In the genomic region with DNA sequence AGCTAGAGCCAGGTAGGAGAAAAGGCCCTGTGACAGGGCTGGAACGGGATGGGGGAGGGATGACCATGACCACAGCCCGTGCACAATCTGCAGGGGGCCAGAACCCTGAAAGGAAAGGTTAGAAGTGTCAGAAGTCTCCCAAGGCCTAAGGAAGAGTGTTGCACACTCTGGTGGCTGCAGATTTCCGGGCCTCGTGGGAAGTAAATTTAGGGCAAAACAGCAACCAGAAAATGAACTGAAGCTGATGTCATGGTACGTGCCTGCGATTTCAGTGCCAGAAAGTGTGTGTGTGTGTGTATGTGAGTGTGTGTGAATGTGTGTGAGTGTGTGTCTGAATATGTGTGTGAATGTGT, we compare ENCODE assay signal across 17 mouse cellular contexts.
DNase-seq lines count a peak whose midpoint lies in the region; ATAC-seq lines count a peak whose summit lies in the region.
"Had no signal": no experiment of that assay in that cellular context is flagged by ENCODE, and none has a peak within 500 bp of the region (broad histone marks: within the 10 kb centered on the region; RNA-seq: fewer than 3 reads in every experiment).

No protein-coding gene starts in this region.

- intact Hi-C loops in heart, postnatal 14 days (cut with DNase I) = no loop called here

- H3K4me1 ChIP-seq in heart, embryonic 10.5 days = peaks cover 64% of the 10 kb centered on the region
- peaks cover 88% of the 10 kb centered on the region for H3K4me1 ChIP-seq in midbrain, embryonic 10.5 days
- H3K4me1 ChIP-seq in midbrain, embryonic 13.5 days (replicated peaks) = peaks cover 75% of the 10 kb centered on the region

- H3K4me3 ChIP-seq in heart, embryonic 10.5 days = no peak overlapping the region
- H3K4me3 ChIP-seq in midbrain, embryonic 10.5 days = no peak overlapping the region
- H3K4me3 ChIP-seq in midbrain, embryonic 13.5 days (replicated peaks) = no peak overlapping the region
- H3K4me3 ChIP-seq: hindbrain, embryonic 15.5 days had no signal

- ATAC-seq in midbrain, embryonic 13.5 days = no peak
- ATAC-seq: midbrain, embryonic 16.5 days had no signal

- H3K9ac ChIP-seq in midbrain, embryonic 13.5 days (replicated peaks) = no peak overlapping the region
- H3K9ac ChIP-seq: hindbrain, embryonic 15.5 days had no signal

- peaks cover 36% of the 10 kb centered on the region for H3K27me3 ChIP-seq in heart, embryonic 10.5 days (ENCODE audit: insufficient read depth, poor library complexity, severe bottlenecking)
- H3K27me3 ChIP-seq in midbrain, embryonic 10.5 days (ENCODE audit: low read depth, poor library complexity, severe bottlenecking) = peaks cover 22% of the 10 kb centered on the region
- no peaks in the 10 kb centered on the region for H3K27me3 ChIP-seq in midbrain, embryonic 13.5 days

- H3K9me3 ChIP-seq in heart, embryonic 10.5 days = no peaks in the 10 kb centered on the region
- H3K9me3 ChIP-seq in midbrain, embryonic 10.5 days (replicated peaks) = no peaks in the 10 kb centered on the region
- no peaks in the 10 kb centered on the region for H3K9me3 ChIP-seq in midbrain, embryonic 13.5 days
- H3K9me3 ChIP-seq: hindbrain, embryonic 15.5 days had no signal

- no peak overlapping the region for H3K4me2 ChIP-seq in midbrain, embryonic 13.5 days (replicated peaks)
- H3K4me2 ChIP-seq: heart, embryonic 11.5 days; hindbrain, embryonic 15.5 days had no signal

- no peak for DNase-seq in heart, embryonic 10.5 days (ENCODE audit: low spot score)
- no peak for DNase-seq in heart, postnatal 14 days
- DNase-seq in midbrain, embryonic 10.5 days (ENCODE audit: low spot score) = no peak
- peak; percentile 19 for DNase-seq in T-cell, adult 2 months (ENCODE audit: low spot score)
- peak; percentile 51 for DNase-seq in naive thymus-derived CD4-positive, alpha-beta T cell, adult 2 months (ENCODE audit: low read depth)
- no peak for DNase-seq in lung, postnatal 10 days
- DNase-seq: adrenal gland, postnatal 25 days; cerebellum, adult 9-11 months; gastrocnemius, postnatal 14 days; kidney, adult 18-20 months; kidney, postnatal 36 days; lung, adult 18-20 months had no signal

- H3K27ac ChIP-seq in heart, embryonic 10.5 days = peak overlapping the region; percentile 59
- peak overlapping the region; percentile 90 for H3K27ac ChIP-seq in midbrain, embryonic 10.5 days (replicated peaks)
- H3K27ac ChIP-seq in midbrain, embryonic 13.5 days = no peak overlapping the region
- H3K27ac ChIP-seq: hindbrain, embryonic 15.5 days; macrophage had no signal

- H3K36me3 ChIP-seq in heart, embryonic 10.5 days = no peaks in the 10 kb centered on the region
- no peaks in the 10 kb centered on the region for H3K36me3 ChIP-seq in midbrain, embryonic 10.5 days
- no peaks in the 10 kb centered on the region for H3K36me3 ChIP-seq in midbrain, embryonic 13.5 days
- H3K36me3 ChIP-seq: hindbrain, embryonic 15.5 days had no signal

- WGBS in heart, embryonic 10.5 days = 76% methylated on average over 6 of the region's 6 CpGs
- WGBS in midbrain, embryonic 10.5 days = 71% methylated on average over 6 of the region's 6 CpGs
- WGBS in midbrain, embryonic 13.5 days = 57% methylated on average over 6 of the region's 6 CpGs

Comparison
In these comparisons a context has a peak if more than half of its experiments do, and no peak if none do; other contexts are left out.
1. DNase-seq: peak in T-cell, adult 2 months (single experiment) and naive thymus-derived CD4-positive, alpha-beta T cell, adult 2 months (single experiment); none in heart, embryonic 10.5 days (single experiment), heart, postnatal 14 days (0 of 2), midbrain, embryonic 10.5 days (single experiment) and lung, postnatal 10 days (single experiment).